Comparison of ENCODE assay signal across 8 mouse cellular contexts in genomic region chr13:54372665-54373064, GRCm38 (mm10). TPM values are rescaled to one million over a fixed set of nuclear protein-coding genes. Genes with fewer than 3 reads are reported as not detected.
A peak's percentile ranks its signal among the peaks of the same experiment; 100 is the strongest.
DNase-seq lines count a peak whose midpoint lies in the region; ATAC-seq and TF ChIP-seq lines count a peak whose summit lies in the region.

No protein-coding gene starts in this region.

- H3K9ac ChIP-seq in lung, embryonic 14.5 days, result no peak overlapping the region

- WGBS in kidney, adult 2 months, result 12% methylated on average over 16 of the region's 16 CpGs
- WGBS in lung, embryonic 14.5 days, result 3% methylated on average over 16 of the region's 16 CpGs

- no peak overlapping the region for H3K27ac ChIP-seq in kidney, adult 2 months (ENCODE audit: insufficient read depth, low read depth, low read length)
- no peak overlapping the region for H3K27ac ChIP-seq in lung, embryonic 14.5 days (ENCODE audit: low read depth)

- no peaks in the 10 kb centered on the region for H3K36me3 ChIP-seq in kidney, adult 2 months (ENCODE audit: control insufficient read depth, insufficient read depth, low read length)
- no peaks in the 10 kb centered on the region for H3K36me3 ChIP-seq in lung, embryonic 14.5 days (ENCODE audit: insufficient read depth)

- no peaks in the 10 kb centered on the region for H3K9me3 ChIP-seq in lung, embryonic 14.5 days (ENCODE audit: low read depth, low read length)

- no peaks in the 10 kb centered on the region for H3K4me1 ChIP-seq in kidney, adult 2 months (ENCODE audit: control insufficient read depth, insufficient read depth, low read length)
- no peaks in the 10 kb centered on the region; the same call in none of the 2 replicates for H3K4me1 ChIP-seq in lung, embryonic 14.5 days (ENCODE audit: insufficient read depth)

- H3K4me3 ChIP-seq in kidney, adult 2 months (ENCODE audit: insufficient read depth, low read depth, low read length), result no peak overlapping the region
- 0 out of 2 replicates have a peak overlapping the region, but pooled peaks have one; percentile 31 for H3K4me3 ChIP-seq in lung, embryonic 14.5 days (ENCODE audit: low read depth, low read length)

- no peak for TF ChIP-seq POLR2A in kidney, adult 2 months (IDR thresholded peaks at IDR 0.05; ENCODE audit: low read depth, low read length)

- peak; percentile 29 for DNase-seq in kidney, adult 2 months
- no peak for DNase-seq in kidney, adult 11 months
- DNase-seq in cerebellum, adult 8-10 months, result peak; percentile 94
- DNase-seq in kidney, postnatal 4 days, result peak; percentile 81 to 82
- DNase-seq in lung, embryonic 14.5 days, result peak; percentile 81
- peak; percentile 90 for DNase-seq in retina, postnatal 1 day
- peak; percentile 54 to 62 for DNase-seq in thymus, postnatal 36 days

- peak overlapping the region; percentile 59 for H3K4me2 ChIP-seq in lung, embryonic 14.5 days

- H3K27me3 ChIP-seq in kidney, adult 2 months (replicated peaks; ENCODE audit: control insufficient read depth, insufficient read depth, low read length), result no peaks in the 10 kb centered on the region; the same call in 1 of the 2 replicates
- H3K27me3 ChIP-seq in lung, embryonic 14.5 days (ENCODE audit: insufficient read depth, low read length), result peaks cover 4% of the 10 kb centered on the region; the same call in 1 of the 2 replicates

- TF ChIP-seq CTCF in kidney, adult 2 months (conservative IDR thresholded peaks at IDR 0.05; ENCODE audit: insufficient read depth, insufficient read length, low read depth, low read length), result peak; percentile 66
- TF ChIP-seq CTCF in lung, embryonic 14.5 days (IDR thresholded peaks at IDR 0.05; ENCODE audit: low read depth), result peak; percentile 87

- ATAC-seq in frontal cortex, adult (ENCODE audit: low TSS enrichment), result peak; percentile 38
- ATAC-seq in lung, embryonic 14.5 days (ENCODE audit: insufficient read depth), result no peak

RNA-seq across cellular contexts. Expression of gene Cplx2, which starts 1.5 kb away (rescaled TPM):
- polyA plus RNA-seq in kidney, adult 2 months (2012; rRNA removed), result 11.8 and 15.5 TPM in 2 replicates
- 12.2 TPM in 2 replicates for polyA plus RNA-seq in lung, embryonic 14.5 days (2014; fragmentation: Nextera tagmentation; extraction: Ambion mirVana)
